Mouse (Mus musculus) stomach, embryonic 16.5 days (tissue): Measurements from ENCODE around the gene Zfand6. TPM values are rescaled to one million over a fixed set of nuclear protein-coding genes. Genes with fewer than 3 reads are reported as not detected.

Experiments used
- ATAC-seq: fragments of 200-750 bp; cut with Nextera tagmentation; 2 replicates; pipeline ENCODE4 v1.8.0; 2017; ENCODE audit warnings: moderate number of reproducible peaks, moderate TSS enrichment; ENCODE audit not compliant: insufficient read depth, low FRiP score
- H3K27ac ChIP-seq: fragments of 300-500 bp; sonication (generic); 2 replicates; pipeline ENCODE4 v1.5.1; 2014; ENCODE audit warnings: low read length
- H3K27me3 ChIP-seq: fragments of 300-500 bp; sonication (generic); 2 replicates; pipeline ENCODE4 v1.6.1; 2014; ENCODE audit warnings: low read length, control low read depth, mixed read lengths; ENCODE audit not compliant: control insufficient read depth, insufficient read depth
- H3K36me3 ChIP-seq: fragments of 300-500 bp; sonication (generic); 2 replicates; pipeline ENCODE4 v1.6.1; 2014; ENCODE audit warnings: low read length; ENCODE audit not compliant: control insufficient read depth, insufficient read depth
- H3K4me1 ChIP-seq: fragments of 300-500 bp; sonication (generic); 2 replicates; pipeline ENCODE4 v1.6.1; 2014; ENCODE audit warnings: low read length, control low read depth, mixed read lengths; ENCODE audit not compliant: control insufficient read depth, insufficient read depth
- H3K4me2 ChIP-seq: fragments of 300-500 bp; sonication (generic); 2 replicates; pipeline ENCODE4 v1.6.1; 2014; ENCODE audit warnings: low read depth, low read length, mixed read lengths
- H3K4me3 ChIP-seq: fragments of 300-500 bp; sonication (generic); replicated peaks from 2 replicates; pipeline ENCODE4 v1.5.1; 2014; ENCODE audit warnings: mild to moderate bottlenecking, low read length
- H3K9ac ChIP-seq: fragments of 300-500 bp; sonication (generic); 2 replicates; pipeline ENCODE4 v1.6.1; 2014; ENCODE audit warnings: low read length
- H3K9me3 ChIP-seq: fragments of 300-500 bp; sonication (generic); replicated peaks from 2 replicates; pipeline ENCODE4 v1.6.1; 2016; ENCODE audit warnings: low read length, control low read depth; ENCODE audit not compliant: control insufficient read depth
- WGBS: fragments of 180-500 bp; shearing (Covaris S2); extraction: QIAGEN DNeasy Blood & Tissue Kit; methylation state at CpG from one replicate; pipeline ENCODE4 v1.1.7; 2014; 5-methylcytosine and 5-hydroxymethylcytosine counted together
- polyA plus RNA-seq: library from polyadenylated mRNA; unstranded; fragments of >200 nt; fragmentation: Nextera tagmentation; extraction: Ambion mirVana; gene quantifications from 2 replicates; pipeline ENCODE4 v1.2.1, GENCODE M21; 2015

Zfand6 gene
- polyA plus RNA-seq, 1 experiment from 2014 or later, result 180 TPM

DNA sequence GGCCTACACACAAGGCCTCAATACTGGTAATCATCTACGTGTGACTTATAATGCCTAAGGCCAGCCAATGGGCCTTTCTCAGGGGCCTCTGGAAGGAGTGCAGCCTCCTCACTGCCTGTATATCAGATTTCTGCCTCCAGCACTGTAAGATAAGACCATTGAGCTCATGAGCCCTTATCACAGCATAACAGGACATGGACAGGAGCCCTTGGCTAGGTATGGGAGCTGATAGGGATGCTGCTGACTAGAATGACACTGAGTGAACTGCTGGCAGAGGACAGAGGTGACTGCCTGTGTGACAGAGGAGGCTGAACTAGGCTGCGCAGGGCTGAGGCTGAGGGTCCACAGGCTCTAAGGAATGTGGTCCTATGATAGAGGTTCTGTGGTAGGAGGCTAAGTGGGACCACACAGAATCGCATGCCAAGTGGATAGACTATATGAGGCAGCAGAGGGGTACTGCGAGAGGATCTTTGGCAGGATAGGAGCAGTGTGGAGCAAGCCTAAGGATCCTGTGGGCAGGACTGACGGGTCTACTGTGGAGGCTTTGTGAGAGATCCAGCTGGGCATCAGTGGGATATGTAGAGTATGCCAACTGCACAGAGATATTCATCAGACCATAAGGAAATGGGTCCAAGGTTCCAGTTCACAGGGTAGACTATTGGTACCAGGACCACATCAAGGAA, 102.5 kb downstream of the Zfand6 start:
- H3K4me3 ChIP-seq, result no peak overlapping the region
- H3K27ac ChIP-seq, result no peak overlapping the region
- H3K4me1 ChIP-seq, result no peaks in the 10 kb centered on the region
- H3K9me3 ChIP-seq, result no peaks in the 10 kb centered on the region
- H3K27me3 ChIP-seq, result no peaks in the 10 kb centered on the region
- no peaks in the 10 kb centered on the region for H3K36me3 ChIP-seq
- ATAC-seq, result peak; percentile 49; the same call in 1 of the 2 replicates
- H3K9ac ChIP-seq, result no peak overlapping the region
- no peak overlapping the region for H3K4me2 ChIP-seq
- 91% methylated on average over 5 of the region's 5 CpGs for WGBS

DNA sequence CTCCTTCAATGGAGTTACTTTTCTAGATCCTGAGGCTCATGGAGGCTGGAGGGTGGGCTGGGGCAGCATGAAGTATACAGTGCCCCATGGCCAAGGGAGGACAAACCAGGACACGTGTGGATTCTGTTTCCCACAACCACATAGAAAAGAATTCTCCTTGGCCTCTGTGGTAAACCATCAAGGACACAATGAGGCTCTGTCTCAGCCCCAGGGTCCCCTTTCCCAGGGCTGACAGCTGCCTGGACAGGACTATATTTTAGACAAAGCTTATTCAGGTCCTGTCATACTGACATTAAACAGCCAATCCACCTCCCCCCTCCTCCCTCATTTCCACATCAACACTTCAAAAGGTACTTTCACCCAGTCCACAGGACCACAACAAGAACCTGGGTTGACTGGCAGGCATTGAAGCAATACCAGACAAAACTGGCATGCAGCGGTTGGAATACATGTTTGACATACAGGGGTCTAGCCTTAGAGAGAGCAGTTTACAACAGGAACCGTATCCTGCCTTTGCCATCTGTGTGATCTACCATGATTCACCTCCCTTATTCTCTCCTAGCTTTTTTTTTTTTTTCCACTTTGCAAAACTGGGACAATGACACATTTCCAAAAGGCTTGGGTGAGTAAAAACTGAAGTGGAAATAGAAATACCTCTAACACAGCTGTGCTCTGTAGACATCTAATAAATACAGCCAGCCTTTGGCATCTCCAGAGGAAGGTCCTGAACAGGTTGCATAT, 103.2 kb downstream of the Zfand6 start:
- no peak overlapping the region for H3K4me3 ChIP-seq
- no peaks in the 10 kb centered on the region for H3K27me3 ChIP-seq
- no peaks in the 10 kb centered on the region for H3K4me1 ChIP-seq
- no peak overlapping the region for H3K9ac ChIP-seq
- 70% methylated on average over 3 of the region's 3 CpGs for WGBS
- H3K4me2 ChIP-seq, result no peak overlapping the region
- H3K36me3 ChIP-seq, result no peaks in the 10 kb centered on the region
- ATAC-seq, result no peak
- no peak overlapping the region for H3K27ac ChIP-seq
- no peaks in the 10 kb centered on the region for H3K9me3 ChIP-seq

DNA sequence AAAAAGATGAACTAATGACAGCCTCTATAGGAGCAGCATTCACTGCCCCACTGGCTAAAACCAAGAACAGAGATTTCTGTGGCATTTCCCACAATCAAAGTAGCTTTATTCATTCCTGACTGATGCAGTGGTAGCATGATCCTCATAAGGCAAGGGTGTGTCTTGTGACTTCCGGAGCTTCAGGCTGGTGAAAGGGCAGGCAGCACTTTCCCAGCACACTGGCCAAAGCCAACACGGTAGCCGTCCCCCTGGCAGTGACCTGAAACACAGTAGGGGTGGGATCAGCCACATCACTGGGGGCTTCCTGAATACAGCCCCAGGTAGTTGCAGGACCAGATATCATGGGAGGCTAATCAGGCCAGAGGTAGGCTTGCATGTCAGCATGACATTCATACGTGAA, 104.7 kb downstream of the Zfand6 start:
- 84% methylated on average over 4 of the region's 4 CpGs for WGBS
- Histone ChIP-seq H3K27ac (no peak overlapping the region), H3K4me1 (no peaks in the 10 kb centered on the region), H3K36me3 (no peaks in the 10 kb centered on the region), H3K27me3 (no peaks in the 10 kb centered on the region), H3K4me3 (no peak overlapping the region), H3K9ac (no peak overlapping the region), H3K4me2 (no peak overlapping the region), H3K9me3 (no peaks in the 10 kb centered on the region)
- ATAC-seq, result no peak

GRCm38 (mm10) chr7:84579769-84580168, 110.0 kb downstream of the Zfand6 start:
- H3K9me3 ChIP-seq, result no peaks in the 10 kb centered on the region
- 82% methylated on average over 1 of the region's 1 CpGs for WGBS
- no peak for ATAC-seq
- no peak overlapping the region for H3K9ac ChIP-seq
- H3K4me2 ChIP-seq, result no peak overlapping the region
- no peak overlapping the region for H3K4me3 ChIP-seq
- H3K27ac ChIP-seq, result no peak overlapping the region
- no peaks in the 10 kb centered on the region for H3K27me3 ChIP-seq
- no peaks in the 10 kb centered on the region for H3K4me1 ChIP-seq
- no peaks in the 10 kb centered on the region for H3K36me3 ChIP-seq

DNA sequence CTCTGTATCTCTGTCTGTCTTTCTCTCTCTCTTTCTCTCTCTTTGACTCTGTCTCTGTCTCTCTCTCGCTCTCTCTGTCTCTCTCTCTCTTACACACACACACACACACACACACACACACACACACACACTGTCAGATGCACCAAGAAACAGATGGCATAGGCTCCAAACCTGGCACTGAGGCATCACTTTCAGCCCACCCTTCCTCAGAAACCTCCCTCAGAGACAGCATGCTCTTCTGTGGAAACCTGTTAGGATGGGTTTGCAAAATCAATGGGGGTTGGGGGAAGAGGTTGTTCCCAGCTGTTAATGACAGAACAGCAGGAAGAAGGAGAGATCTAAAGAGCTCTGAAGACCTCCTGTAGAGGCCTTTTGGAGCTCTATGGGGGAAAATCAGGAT, 110.9 kb downstream of the Zfand6 start:
- H3K27ac ChIP-seq, result no peak overlapping the region
- no peak overlapping the region for H3K9ac ChIP-seq
- no peak overlapping the region for H3K4me2 ChIP-seq
- H3K4me3 ChIP-seq, result no peak overlapping the region
- WGBS, result 73% methylated on average over 1 of the region's 1 CpGs
- no peak for ATAC-seq
- H3K9me3 ChIP-seq, result no peaks in the 10 kb centered on the region
- H3K27me3 ChIP-seq, result no peaks in the 10 kb centered on the region
- H3K36me3 ChIP-seq, result no peaks in the 10 kb centered on the region
- H3K4me1 ChIP-seq, result no peaks in the 10 kb centered on the region

DNA sequence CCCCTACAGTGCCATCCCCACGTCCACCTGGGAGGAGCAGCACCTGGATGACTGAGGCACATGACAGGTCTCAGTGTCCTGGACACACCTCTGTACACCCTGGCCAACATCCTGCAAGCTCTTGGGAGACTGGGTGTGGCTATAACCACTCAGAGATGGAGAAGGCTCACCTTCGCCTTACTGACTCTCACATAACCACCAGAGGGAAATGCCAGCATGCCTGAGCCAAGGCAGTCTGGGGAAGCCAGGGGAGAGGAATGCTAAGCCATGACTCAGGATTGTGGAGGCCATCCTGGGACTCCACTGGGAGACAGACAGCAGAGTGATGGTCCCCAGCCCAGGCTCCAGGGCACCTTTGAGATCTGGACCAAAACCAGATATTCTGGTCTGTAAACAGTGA, 112.7 kb downstream of the Zfand6 start:
- 83% methylated on average over 2 of the region's 2 CpGs for WGBS
- H3K4me1 ChIP-seq, result no peaks in the 10 kb centered on the region
- no peak overlapping the region for H3K9ac ChIP-seq
- no peak overlapping the region for H3K4me3 ChIP-seq
- no peaks in the 10 kb centered on the region for H3K36me3 ChIP-seq
- ATAC-seq, result no peak
- H3K9me3 ChIP-seq, result no peaks in the 10 kb centered on the region
- no peak overlapping the region for H3K4me2 ChIP-seq
- no peak overlapping the region for H3K27ac ChIP-seq
- H3K27me3 ChIP-seq, result no peaks in the 10 kb centered on the region

- Histone ChIP-seq H3K4me3 (no peak overlapping the region), H3K9me3 (no peaks in the 10 kb centered on the region), H3K9ac (no peak overlapping the region), H3K27me3 (no peaks in the 10 kb centered on the region), H3K27ac (no peak overlapping the region), H3K4me1 (no peaks in the 10 kb centered on the region), H3K36me3 (no peaks in the 10 kb centered on the region), H3K4me2 (no peak overlapping the region)
- ATAC-seq, result no peak
- WGBS, result 43% methylated on average over 6 of the region's 6 CpGs
Observed at GRCm38 (mm10) chr7:84566200-84566599, 123.6 kb downstream of the Zfand6 start.

DNA sequence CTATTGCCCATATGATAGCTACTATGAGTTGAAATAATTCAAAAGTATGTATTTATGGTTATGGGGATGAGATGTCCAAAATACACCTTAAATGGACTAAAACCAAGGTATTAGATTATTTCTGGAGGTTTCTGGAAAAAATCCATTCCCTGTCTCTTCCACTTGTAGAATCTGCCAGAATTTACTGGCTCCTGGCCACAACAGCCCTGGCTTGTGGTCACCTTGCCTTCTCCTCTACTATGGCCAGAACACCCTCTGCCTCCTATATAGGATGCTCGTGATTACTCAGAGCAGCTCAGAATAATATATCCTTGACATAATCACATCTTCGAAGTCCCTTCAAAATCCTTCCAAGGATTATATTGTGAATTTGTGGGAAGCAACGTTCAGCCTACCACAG, 125.5 kb downstream of the Zfand6 start:
- Histone ChIP-seq H3K9me3 (no peaks in the 10 kb centered on the region), H3K4me3 (no peak overlapping the region), H3K27me3 (no peaks in the 10 kb centered on the region), H3K4me2 (no peak overlapping the region), H3K27ac (no peak overlapping the region), H3K9ac (no peak overlapping the region), H3K36me3 (no peaks in the 10 kb centered on the region), H3K4me1 (no peaks in the 10 kb centered on the region)
- WGBS, result 79% methylated on average over 3 of the region's 3 CpGs
- ATAC-seq, result no peak
